Mouse (Mus musculus) bone marrow macrophage, adult 2 months (primary cell): ENCODE measurements around the gene Tbce. TPM values are rescaled to one million over a fixed set of nuclear protein-coding genes. Genes with fewer than 3 reads are reported as not detected.

Source experiments
- H3K27ac ChIP-seq: 2 replicates; pipeline ENCODE4 v1.5.1; 2012; ENCODE audit warnings: low read depth, low read length; ENCODE audit not compliant: insufficient read depth
- H3K4me1 ChIP-seq: 2 replicates; pipeline ENCODE4 v1.6.1; 2012; ENCODE audit warnings: low read length; ENCODE audit not compliant: control insufficient read depth, insufficient read depth
- H3K4me3 ChIP-seq: 2 replicates; pipeline ENCODE4 v1.5.1; 2012; ENCODE audit warnings: mild to moderate bottlenecking, low read length, moderate library complexity; ENCODE audit not compliant: insufficient read depth
- CTCF ChIP-seq: IDR thresholded peaks from 2 replicates; pipeline ENCODE4 v1.5.1; 2012; ENCODE audit warnings: low read depth, mild to moderate bottlenecking, low read length, moderate library complexity
- POLR2A ChIP-seq: IDR thresholded peaks from 2 replicates; pipeline ENCODE4 v1.6.1; 2012; ENCODE audit warnings: mild to moderate bottlenecking, low read depth, low read length, borderline replicate concordance
- polyA plus RNA-seq: library from polyadenylated mRNA; stranded (reverse); fragments of >200 nt; gene quantifications from 2 replicates; pipeline ENCODE4 v1.2.4, GENCODE M21; 2012; ENCODE audit not compliant: missing spikeins, insufficient read depth, insufficient read length

Tbce gene
- 65.1 and 107 TPM in 2 replicates for polyA plus RNA-seq

GRCm38 (mm10) chr13:14039292-14039965, at the start of gene Tbce:
Tbce (minus strand) TSS chr13:14039638.
- peak within 1 kb of the TSS; percentile 80 for H3K4me3 ChIP-seq
- TF ChIP-seq CTCF (no peak), POLR2A (peak; percentile 64; the same call in 1 of the 2 replicates)
- H3K4me1 ChIP-seq, result peaks cover 17% of the 10 kb centered on the region
- peak within 1 kb of the TSS; percentile 88 for H3K27ac ChIP-seq

- Histone ChIP-seq H3K4me3 (no peak overlapping the region), H3K27ac (no peak overlapping the region), H3K4me1 (no peaks in the 10 kb centered on the region)
- TF ChIP-seq POLR2A, result no peak
- no peak for TF ChIP-seq CTCF
Measured at GRCm38 (mm10) chr13:14088669-14089068, 49.2 kb upstream of the Tbce start.

GRCm38 (mm10) chr13:14075326-14075725, 35.9 kb upstream of the Tbce start:
- Histone ChIP-seq H3K27ac (no peak overlapping the region), H3K4me1 (no peaks in the 10 kb centered on the region), H3K4me3 (no peak overlapping the region)
- TF ChIP-seq CTCF, result no peak
- no peak for TF ChIP-seq POLR2A

GRCm38 (mm10) chr13:14074371-14074770, 34.9 kb upstream of the Tbce start:
- no peak overlapping the region for H3K27ac ChIP-seq
- H3K4me3 ChIP-seq, result no peak overlapping the region
- no peak for TF ChIP-seq CTCF
- TF ChIP-seq POLR2A, result no peak
- H3K4me1 ChIP-seq, result no peaks in the 10 kb centered on the region

- no peak overlapping the region for H3K4me3 ChIP-seq
- no peak overlapping the region for H3K27ac ChIP-seq
- H3K4me1 ChIP-seq, result peaks cover 11% of the 10 kb centered on the region
- TF ChIP-seq CTCF, result no peak
- no peak for TF ChIP-seq POLR2A
Measured at GRCm38 (mm10) chr13:14069291-14069690, 29.9 kb upstream of the Tbce start.

- TF ChIP-seq POLR2A (no peak), CTCF (no peak)
- Histone ChIP-seq H3K4me3 (no peak overlapping the region), H3K27ac (no peak overlapping the region), H3K4me1 (peaks cover 11% of the 10 kb centered on the region)
Measured at GRCm38 (mm10) chr13:14068035-14068434, 28.6 kb upstream of the Tbce start.

- TF ChIP-seq POLR2A, result no peak
- TF ChIP-seq CTCF, result no peak
- peaks cover 17% of the 10 kb centered on the region for H3K4me1 ChIP-seq
- no peak overlapping the region for H3K4me3 ChIP-seq
- H3K27ac ChIP-seq, result no peak overlapping the region
Measured at GRCm38 (mm10) chr13:14065701-14066100, 26.3 kb upstream of the Tbce start.

- Histone ChIP-seq H3K27ac (no peak overlapping the region), H3K4me1 (peaks cover 17% of the 10 kb centered on the region), H3K4me3 (peak overlapping the region; percentile 85)
- TF ChIP-seq CTCF, result no peak
Measured at GRCm38 (mm10) chr13:14065028-14065380, 25.6 kb upstream of the Tbce start.

- peak overlapping the region; percentile 76; the same call in 1 of the 2 replicates for H3K27ac ChIP-seq
- TF ChIP-seq POLR2A, result no peak
- no peak for TF ChIP-seq CTCF
- peak overlapping the region; percentile 85 for H3K4me3 ChIP-seq
- peaks cover 17% of the 10 kb centered on the region for H3K4me1 ChIP-seq
Measured at GRCm38 (mm10) chr13:14064341-14065027, 25.0 kb upstream of the Tbce start.

GRCm38 (mm10) chr13:14063942-14064271, 24.5 kb upstream of the Tbce start:
- Histone ChIP-seq H3K4me1 (peaks cover 17% of the 10 kb centered on the region), H3K27ac (peak overlapping the region; percentile 76), H3K4me3 (peak overlapping the region; percentile 85)
- TF ChIP-seq CTCF (no peak), POLR2A (no peak)
